Mouse (Mus musculus) forebrain, embryonic 15.5 days (tissue): ENCODE measurements around the gene Dennd6a. TPM values are rescaled to one million over a fixed set of nuclear protein-coding genes. Genes with fewer than 3 reads are reported as not detected.
"Not testable (repeated sequence)": the region's sequence is repeated elsewhere in the genome, so short reads cannot be mapped to it uniquely, and the experiment has no call there.

ENCODE experiments used
- ATAC-seq: fragments of 200-750 bp; cut with Nextera tagmentation; replicated peaks from 2 replicates; pipeline ENCODE4 v1.8.0; 2017; ENCODE audit warnings: mild to moderate bottlenecking, moderate TSS enrichment, moderate library complexity
- H3K27ac ChIP-seq: fragments of 300-500 bp; sonication (generic); replicated peaks from 2 replicates; pipeline ENCODE4 v1.5.1; 2015; ENCODE audit warnings: mild to moderate bottlenecking, inconsistent platforms
- H3K27me3 ChIP-seq: fragments of 300-500 bp; sonication (generic); 2 replicates; pipeline ENCODE4 v1.6.1; 2015; ENCODE audit warnings: inconsistent platforms
- H3K36me3 ChIP-seq: fragments of 300-500 bp; sonication (generic); 2 replicates; pipeline ENCODE4 v1.6.1; 2015; ENCODE audit warnings: mild to moderate bottlenecking, inconsistent platforms
- H3K4me1 ChIP-seq: fragments of 300-500 bp; sonication (generic); 2 replicates; pipeline ENCODE4 v1.6.1; 2015; ENCODE audit warnings: inconsistent platforms
- H3K4me2 ChIP-seq: fragments of 300-500 bp; sonication (generic); replicated peaks from 2 replicates; pipeline ENCODE4 v1.6.1; 2015; ENCODE audit warnings: mild to moderate bottlenecking, inconsistent platforms
- H3K4me3 ChIP-seq: fragments of 300-500 bp; sonication (generic); 2 replicates; pipeline ENCODE4 v1.5.1; 2015; ENCODE audit warnings: mild to moderate bottlenecking, inconsistent platforms
- H3K9ac ChIP-seq: fragments of 300-500 bp; sonication (generic); replicated peaks from 2 replicates; pipeline ENCODE4 v1.6.1; 2015; ENCODE audit warnings: mild to moderate bottlenecking, inconsistent platforms
- H3K9me3 ChIP-seq: fragments of 300-500 bp; sonication (generic); 2 replicates; pipeline ENCODE4 v1.6.1; 2016; ENCODE audit warnings: inconsistent platforms
- WGBS: fragments of 180-500 bp; shearing (Covaris S2); methylation state at CpG from one replicate; pipeline ENCODE4 v1.1.7; 2015; ENCODE audit warnings: mixed read lengths; 5-methylcytosine and 5-hydroxymethylcytosine counted together
- polyA plus RNA-seq: library from polyadenylated mRNA; unstranded; fragments of >200 nt; fragmentation: Nextera tagmentation; extraction: Ambion mirVana; gene quantifications from 2 replicates; pipeline ENCODE4 v1.2.1, GENCODE M21; 2015

Gene Dennd6a
- 23.8 and 26.1 TPM in 2 replicates for polyA plus RNA-seq

DNA sequence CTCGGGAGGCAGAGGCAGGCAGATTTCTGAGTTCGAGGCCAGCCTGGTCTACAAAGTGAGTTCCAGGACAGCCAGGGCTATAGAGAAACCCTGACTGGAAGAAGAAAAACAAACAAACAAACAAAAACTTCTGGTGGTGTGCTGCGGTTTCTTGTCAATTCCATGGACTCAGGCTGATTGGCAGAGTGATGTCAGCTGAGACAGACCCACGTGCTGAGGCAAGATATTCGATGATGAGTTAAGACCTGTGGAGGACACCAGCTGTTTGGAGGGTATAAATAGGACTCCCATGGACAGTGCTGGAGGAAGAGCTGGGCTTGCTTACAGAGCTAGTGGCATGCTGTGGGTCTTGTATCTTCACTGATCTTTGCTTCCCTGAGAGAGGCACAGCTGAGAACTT is at the start of gene Dennd6a:
Dennd6a (plus strand) TSS at position 301 of the 400 bp plus-strand sequence.
- not testable (repeated sequence) for H3K4me1 ChIP-seq, H3K27me3 ChIP-seq, ATAC-seq, H3K36me3 ChIP-seq, H3K27ac ChIP-seq, H3K9ac ChIP-seq, H3K9me3 ChIP-seq, H3K4me2 ChIP-seq, H3K4me3 ChIP-seq
- 88% methylated on average over 5 of the region's 5 CpGs for WGBS

DNA sequence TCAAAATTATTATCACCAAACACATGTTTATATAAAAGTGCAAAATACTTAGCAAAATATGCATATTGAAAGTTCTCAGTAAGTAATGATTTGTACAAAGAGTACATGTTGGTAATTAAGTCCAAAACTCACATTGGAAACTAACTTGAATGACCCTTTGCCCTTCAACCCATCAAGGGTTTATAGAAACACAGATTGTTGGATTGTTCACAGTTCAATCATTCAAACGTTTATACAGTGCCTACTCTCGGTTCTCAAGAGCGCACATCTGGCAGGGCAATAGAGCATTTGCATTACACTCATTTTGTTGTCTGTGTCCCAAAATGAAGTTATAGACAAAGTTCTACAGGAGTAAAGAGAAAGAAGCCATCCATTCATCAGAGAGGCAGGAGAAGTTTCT is 47.7 kb upstream of the Dennd6a start:
- H3K4me3 ChIP-seq, result no peak overlapping the region
- no peaks in the 10 kb centered on the region for H3K9me3 ChIP-seq
- no peak overlapping the region for H3K4me2 ChIP-seq
- H3K36me3 ChIP-seq, result no peaks in the 10 kb centered on the region
- 42% methylated on average over 3 of the region's 3 CpGs for WGBS
- no peak overlapping the region for H3K9ac ChIP-seq
- H3K27me3 ChIP-seq, result no peaks in the 10 kb centered on the region
- H3K4me1 ChIP-seq, result peaks cover 24% of the 10 kb centered on the region
- no peak overlapping the region for H3K27ac ChIP-seq
- ATAC-seq, result no peak

DNA sequence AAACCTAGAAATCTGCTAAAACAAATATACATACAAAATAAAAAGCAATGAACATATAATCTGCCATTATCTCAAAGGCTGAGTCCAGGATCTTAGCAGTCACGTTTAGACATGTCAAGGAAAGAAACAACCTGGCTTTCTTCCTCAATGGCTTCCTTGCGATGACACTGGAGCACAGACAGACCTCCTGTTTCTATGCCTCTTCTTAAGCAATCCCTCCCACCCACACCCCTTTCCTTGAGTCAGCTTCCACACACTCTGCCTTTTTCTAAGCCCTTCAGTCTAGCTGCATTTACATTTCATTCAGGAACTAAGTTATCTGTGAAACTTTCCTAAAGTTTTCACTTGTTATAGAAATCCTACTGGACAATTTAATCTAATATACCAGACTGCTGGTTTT is 45.4 kb upstream of the Dennd6a start:
- Histone ChIP-seq H3K4me2 (no peak overlapping the region), H3K27me3 (no peaks in the 10 kb centered on the region), H3K36me3 (no peaks in the 10 kb centered on the region), H3K9me3 (no peaks in the 10 kb centered on the region), H3K4me3 (no peak overlapping the region), H3K27ac (no peak overlapping the region), H3K4me1 (peaks cover 44% of the 10 kb centered on the region), H3K9ac (no peak overlapping the region)
- WGBS, result 81% methylated on average over 2 of the region's 2 CpGs
- no peak for ATAC-seq

DNA sequence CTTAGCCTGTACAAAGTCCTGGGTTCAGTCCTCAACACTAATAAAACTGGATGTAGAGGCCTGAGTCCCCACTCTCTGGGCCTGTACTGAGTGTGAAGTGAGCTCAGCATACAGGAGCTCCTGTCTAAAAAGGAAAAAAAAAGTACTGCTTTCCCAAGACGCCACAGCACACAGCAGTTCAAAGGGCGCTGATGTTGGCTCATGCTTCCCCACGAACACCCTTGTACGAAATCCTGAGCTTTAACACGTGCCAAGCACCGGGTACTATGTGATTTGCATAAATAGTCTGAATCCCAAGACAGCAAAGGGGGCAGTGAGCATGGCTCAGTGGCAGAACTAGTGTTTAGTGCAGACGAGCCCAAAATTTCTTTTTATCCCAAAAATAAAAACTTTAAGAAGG is 43.3 kb upstream of the Dennd6a start:
- Histone ChIP-seq H3K9ac (no peak overlapping the region; the same call in 1 of the 2 replicates), H3K27ac (no peak overlapping the region), H3K4me1 (peaks cover 48% of the 10 kb centered on the region), H3K4me2 (peak overlapping the region; percentile 17), H3K36me3 (no peaks in the 10 kb centered on the region), H3K4me3 (no peak overlapping the region), H3K9me3 (no peaks in the 10 kb centered on the region), H3K27me3 (no peaks in the 10 kb centered on the region)
- no peak for ATAC-seq
- WGBS, result 46% methylated on average over 7 of the region's 7 CpGs

DNA sequence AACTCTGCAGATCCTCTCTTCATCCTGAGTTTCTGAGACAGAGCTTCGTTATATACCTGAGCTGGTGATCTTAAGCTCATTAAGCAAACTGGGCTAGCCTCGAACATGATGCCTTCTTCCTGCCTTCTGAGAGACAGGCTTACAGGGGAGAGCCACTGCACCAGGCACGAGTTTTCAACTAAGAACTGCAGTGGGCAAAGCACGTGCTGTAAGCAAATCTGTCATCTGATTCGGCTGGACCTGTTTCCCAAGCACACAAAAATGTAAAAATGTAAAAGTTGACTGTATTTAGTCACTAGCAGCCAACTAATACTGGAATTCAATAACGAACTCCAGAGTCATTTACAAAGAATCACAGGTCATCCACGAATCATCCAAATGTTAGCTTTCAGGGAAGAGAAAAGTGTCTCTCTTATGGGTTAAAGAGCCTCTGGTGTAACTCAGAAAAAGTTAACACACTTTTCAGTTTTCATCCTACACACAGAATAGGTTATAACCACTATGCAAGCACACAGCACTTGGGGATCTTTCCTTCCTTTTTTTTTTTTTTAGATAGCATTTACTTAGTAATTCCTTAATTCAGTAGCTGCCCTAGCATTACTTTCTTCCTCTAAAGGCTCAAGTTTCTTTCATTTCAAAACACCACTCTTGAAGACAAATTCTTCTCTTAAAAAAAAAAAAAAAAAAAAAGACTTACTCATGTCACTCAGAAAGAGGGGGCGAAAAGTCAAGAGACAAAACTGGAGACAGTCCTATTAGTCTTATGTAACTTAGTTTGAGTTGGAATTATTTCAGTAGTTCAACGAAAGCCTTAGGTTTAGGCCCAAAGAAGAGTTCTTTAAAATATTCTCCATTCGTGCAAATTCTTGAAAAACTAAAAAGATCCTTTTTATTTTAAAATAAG is 42.0 kb upstream of the Dennd6a start:
- no peak for ATAC-seq
- Histone ChIP-seq H3K27ac (no peak overlapping the region), H3K36me3 (no peaks in the 10 kb centered on the region), H3K4me3 (0 out of 2 replicates have a peak overlapping the region, but pooled peaks have one; percentile 5), H3K4me2 (peak overlapping the region; percentile 25; the same call in 1 of the 2 replicates), H3K9me3 (no peaks in the 10 kb centered on the region), H3K27me3 (no peaks in the 10 kb centered on the region), H3K9ac (no peak overlapping the region), H3K4me1 (peaks cover 43% of the 10 kb centered on the region)
- WGBS, result 74% methylated on average over 10 of the region's 10 CpGs

DNA sequence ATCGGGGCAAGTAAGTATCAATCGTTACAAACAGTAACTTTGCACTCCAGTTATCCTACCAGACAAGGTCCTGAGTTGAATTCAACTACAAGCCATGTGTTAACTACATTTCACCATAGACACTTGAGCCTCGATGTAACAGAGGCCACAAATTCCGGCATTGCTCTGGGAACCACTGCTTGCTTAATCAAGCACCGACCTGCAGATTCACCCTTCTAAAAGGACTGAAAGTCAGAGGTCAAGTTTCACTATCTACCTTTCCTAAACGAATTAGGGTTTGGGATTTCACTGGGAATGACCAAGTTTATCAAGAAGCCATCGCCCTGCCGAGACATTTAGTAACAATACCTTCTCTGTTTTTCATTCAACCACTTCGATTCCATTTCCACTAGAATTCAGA is 40.9 kb upstream of the Dennd6a start:
- H3K36me3 ChIP-seq, result no peaks in the 10 kb centered on the region
- peak overlapping the region; percentile 89 for H3K9ac ChIP-seq
- H3K27me3 ChIP-seq, result no peaks in the 10 kb centered on the region
- 62% methylated on average over 9 of the region's 9 CpGs for WGBS
- H3K4me2 ChIP-seq, result peak overlapping the region; percentile 92
- H3K27ac ChIP-seq, result no peak overlapping the region
- H3K4me1 ChIP-seq, result peaks cover 43% of the 10 kb centered on the region
- H3K9me3 ChIP-seq, result no peaks in the 10 kb centered on the region
- H3K4me3 ChIP-seq, result peak overlapping the region; percentile 98
- ATAC-seq, result no peak

DNA sequence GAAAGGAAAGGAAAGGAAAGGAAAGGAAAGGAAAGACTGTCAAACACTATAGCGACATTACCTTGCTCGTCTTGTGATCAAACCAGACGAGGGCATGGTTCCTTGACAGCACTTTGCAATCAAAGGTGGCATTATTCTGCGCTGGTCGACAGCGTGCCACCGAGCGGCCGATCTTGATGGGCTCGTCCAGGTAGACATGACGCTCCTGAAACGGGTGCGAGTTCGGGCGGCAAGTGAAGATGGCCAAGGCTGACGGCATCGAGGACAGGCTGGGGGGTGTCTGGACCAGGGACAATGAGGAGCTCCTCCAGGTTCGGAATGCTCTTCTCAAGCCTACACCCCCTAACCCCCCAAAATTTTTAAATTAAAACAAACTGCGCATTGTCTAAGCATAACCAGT is 40.4 kb upstream of the Dennd6a start:
- 22% methylated on average over 19 of the region's 19 CpGs for WGBS
- no peaks in the 10 kb centered on the region for H3K27me3 ChIP-seq
- H3K36me3 ChIP-seq, result no peaks in the 10 kb centered on the region
- no peaks in the 10 kb centered on the region for H3K9me3 ChIP-seq
- peak overlapping the region; percentile 92 for H3K4me2 ChIP-seq
- no peak for ATAC-seq
- H3K27ac ChIP-seq, result no peak overlapping the region
- peak overlapping the region; percentile 98 for H3K4me3 ChIP-seq
- peak overlapping the region; percentile 89 for H3K9ac ChIP-seq
- peaks cover 43% of the 10 kb centered on the region for H3K4me1 ChIP-seq

DNA sequence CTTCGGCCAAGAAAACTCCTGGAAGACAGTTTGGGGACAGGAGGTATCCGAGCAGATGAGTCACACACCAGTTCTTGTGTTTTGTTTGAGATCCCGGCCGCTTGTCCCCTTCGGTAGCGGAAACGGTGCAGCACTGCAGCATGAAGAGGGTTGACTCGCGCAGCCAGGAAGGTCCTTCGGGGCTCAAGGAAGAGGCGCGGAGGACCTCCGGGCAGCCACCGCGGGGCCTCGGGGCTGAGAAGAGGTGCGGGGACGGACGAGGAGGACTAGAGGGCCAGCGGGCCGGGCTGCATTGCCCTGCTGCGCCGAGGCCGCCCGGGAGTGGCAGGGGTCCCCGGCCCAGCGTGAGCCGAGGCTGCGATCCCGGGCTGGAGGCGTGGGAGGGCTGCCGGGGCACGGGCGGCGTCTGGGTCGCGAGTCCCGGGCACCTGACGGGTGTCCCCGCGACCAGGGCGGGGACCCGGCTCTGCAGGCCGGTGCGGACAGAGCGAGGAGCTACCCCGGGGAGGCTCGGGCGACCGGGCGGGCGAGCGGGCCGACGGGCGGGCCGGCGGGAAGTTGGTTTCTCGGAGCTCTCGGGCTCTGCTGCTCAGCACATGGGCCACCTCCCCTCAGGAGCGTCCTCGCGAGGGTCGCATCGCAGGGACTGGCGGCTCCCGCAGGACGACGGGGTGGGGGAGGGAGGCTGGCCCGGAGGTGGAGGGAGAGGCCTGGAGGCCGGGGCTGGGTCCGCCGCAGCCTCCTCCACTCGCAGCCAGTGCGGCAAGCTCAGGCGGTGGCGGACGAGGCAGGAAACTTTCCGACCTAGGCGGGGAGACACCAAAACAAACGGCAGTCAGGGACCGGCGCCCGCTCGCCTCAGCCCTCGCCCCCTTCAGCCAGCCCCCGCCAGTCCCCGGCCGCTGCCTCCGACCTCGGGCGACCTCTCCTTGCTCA is 39.6 kb upstream of the Dennd6a start:
- WGBS, result under 1% methylated on average over 92 of the region's 92 CpGs
- peak overlapping the region; percentile 89 for H3K9ac ChIP-seq
- H3K4me1 ChIP-seq, result peaks cover 42% of the 10 kb centered on the region
- peak; percentile 83 for ATAC-seq
- H3K36me3 ChIP-seq, result no peaks in the 10 kb centered on the region
- H3K4me3 ChIP-seq, result peak overlapping the region; percentile 98
- H3K27me3 ChIP-seq, result no peaks in the 10 kb centered on the region
- peak overlapping the region; percentile 87 for H3K27ac ChIP-seq
- H3K9me3 ChIP-seq, result no peaks in the 10 kb centered on the region
- peak overlapping the region; percentile 92 for H3K4me2 ChIP-seq

DNA sequence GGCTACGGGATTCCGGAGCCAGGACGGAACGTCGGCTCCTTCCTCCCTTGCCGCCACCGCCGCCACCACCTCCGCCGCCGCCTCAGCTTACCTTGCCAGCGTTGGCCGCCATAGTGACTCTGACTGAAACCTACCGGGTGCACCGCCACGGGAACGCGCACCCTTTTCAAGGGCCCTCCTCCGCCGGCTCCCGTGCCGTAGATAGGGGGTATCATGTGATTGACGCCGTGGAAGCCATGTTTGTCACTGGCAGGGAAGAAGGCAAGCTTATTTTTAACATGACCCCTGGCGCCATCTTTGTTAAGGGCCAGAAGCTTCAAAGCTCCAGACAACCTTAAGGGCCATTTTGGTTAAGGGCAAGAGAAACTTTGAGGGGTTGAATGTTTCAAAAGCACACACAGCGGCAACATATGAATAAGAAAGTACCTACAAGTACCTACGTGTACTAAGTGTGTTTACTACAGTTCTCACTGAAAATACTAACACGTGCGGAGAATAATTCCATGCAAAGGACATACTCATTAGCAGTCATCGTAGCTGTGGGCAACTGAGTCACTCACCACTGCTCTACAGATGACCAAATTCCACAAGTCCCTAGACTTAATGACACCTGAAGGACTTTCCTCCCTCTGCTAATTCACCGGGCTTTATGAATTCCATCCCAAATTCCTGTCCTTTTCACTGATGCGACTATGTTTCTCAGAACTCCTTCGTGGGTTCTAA is 38.7 kb upstream of the Dennd6a start, which contains the start of gene Slmap:
Slmap (minus strand) TSS at position 175 of the 723 bp plus-strand sequence.
- H3K4me3 ChIP-seq, result peak within 1 kb of the TSS; percentile 98
- H3K4me2 ChIP-seq, result peak within 1 kb of the TSS; percentile 92
- no peaks in the 10 kb centered on the region for H3K36me3 ChIP-seq
- no peaks in the 10 kb centered on the region for H3K9me3 ChIP-seq
- ATAC-seq, result peak; percentile 97
- WGBS, result 14% methylated on average over 31 of the region's 33 CpGs
- peak within 1 kb of the TSS; percentile 87 for H3K27ac ChIP-seq
- no peaks in the 10 kb centered on the region for H3K27me3 ChIP-seq
- peaks cover 33% of the 10 kb centered on the region for H3K4me1 ChIP-seq
- peak within 1 kb of the TSS; percentile 89 for H3K9ac ChIP-seq

DNA sequence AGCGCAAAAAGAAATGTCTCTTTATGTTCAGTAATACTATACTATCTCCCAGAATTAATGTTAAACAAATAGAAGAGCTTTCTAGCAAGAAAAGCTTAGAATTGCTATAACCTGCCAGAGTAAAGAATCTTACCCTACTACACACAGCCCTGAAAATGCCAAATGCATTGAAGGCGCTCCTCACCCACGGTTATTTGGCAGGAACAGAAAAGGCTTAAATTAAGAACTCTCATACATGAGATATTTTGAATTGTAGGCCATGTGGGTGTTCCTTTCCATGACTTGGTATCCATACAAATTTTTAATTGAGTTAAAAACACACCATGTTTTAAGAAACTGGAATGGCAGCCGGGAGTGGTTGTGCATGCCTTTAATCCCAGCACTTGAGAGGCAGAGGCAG is 34.4 kb upstream of the Dennd6a start:
- Histone ChIP-seq H3K36me3 (no peaks in the 10 kb centered on the region), H3K27me3 (no peaks in the 10 kb centered on the region), H3K9me3 (no peaks in the 10 kb centered on the region), H3K27ac (no peak overlapping the region), H3K4me1 (no peaks in the 10 kb centered on the region), H3K4me2 (no peak overlapping the region), H3K9ac (no peak overlapping the region), H3K4me3 (no peak overlapping the region)
- no peak for ATAC-seq
- 82% methylated on average over 4 of the region's 4 CpGs for WGBS

DNA sequence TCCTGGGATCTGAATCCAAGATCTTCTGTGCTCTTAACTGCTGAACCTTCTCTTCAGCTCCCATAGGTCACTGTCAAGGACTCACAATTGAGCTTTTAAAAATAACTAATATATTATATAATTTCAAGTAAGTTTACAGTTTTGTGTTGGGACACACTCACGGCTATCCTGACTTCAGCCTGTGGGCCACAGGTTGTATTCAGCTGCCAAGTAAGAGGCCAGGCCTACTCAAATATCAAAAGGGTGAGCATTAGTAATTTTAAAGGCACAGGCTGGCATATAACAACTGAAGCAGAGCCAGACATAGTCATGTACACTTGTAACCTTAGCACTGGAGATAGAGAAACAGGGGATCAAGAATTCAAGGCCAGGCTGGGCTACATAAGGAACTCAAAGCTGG is 33.1 kb upstream of the Dennd6a start:
- Histone ChIP-seq H3K27ac (no peak overlapping the region), H3K9ac (no peak overlapping the region), H3K27me3 (no peaks in the 10 kb centered on the region), H3K4me2 (no peak overlapping the region), H3K36me3 (no peaks in the 10 kb centered on the region), H3K4me3 (no peak overlapping the region), H3K9me3 (no peaks in the 10 kb centered on the region), H3K4me1 (no peaks in the 10 kb centered on the region)
- ATAC-seq, result no peak
- WGBS, result 64% methylated on average over 1 of the region's 1 CpGs
